Mouse (Mus musculus) adrenal gland (tissue): ENCODE data around the gene Golga2.

Experiments used
- intact Hi-C: fragments of 180-260 bp; cut with DNase I; formaldehyde crosslinking; loops from one replicate; pipeline ENCODE4 v1.15.1; 2025

Golga2 gene

DNA sequence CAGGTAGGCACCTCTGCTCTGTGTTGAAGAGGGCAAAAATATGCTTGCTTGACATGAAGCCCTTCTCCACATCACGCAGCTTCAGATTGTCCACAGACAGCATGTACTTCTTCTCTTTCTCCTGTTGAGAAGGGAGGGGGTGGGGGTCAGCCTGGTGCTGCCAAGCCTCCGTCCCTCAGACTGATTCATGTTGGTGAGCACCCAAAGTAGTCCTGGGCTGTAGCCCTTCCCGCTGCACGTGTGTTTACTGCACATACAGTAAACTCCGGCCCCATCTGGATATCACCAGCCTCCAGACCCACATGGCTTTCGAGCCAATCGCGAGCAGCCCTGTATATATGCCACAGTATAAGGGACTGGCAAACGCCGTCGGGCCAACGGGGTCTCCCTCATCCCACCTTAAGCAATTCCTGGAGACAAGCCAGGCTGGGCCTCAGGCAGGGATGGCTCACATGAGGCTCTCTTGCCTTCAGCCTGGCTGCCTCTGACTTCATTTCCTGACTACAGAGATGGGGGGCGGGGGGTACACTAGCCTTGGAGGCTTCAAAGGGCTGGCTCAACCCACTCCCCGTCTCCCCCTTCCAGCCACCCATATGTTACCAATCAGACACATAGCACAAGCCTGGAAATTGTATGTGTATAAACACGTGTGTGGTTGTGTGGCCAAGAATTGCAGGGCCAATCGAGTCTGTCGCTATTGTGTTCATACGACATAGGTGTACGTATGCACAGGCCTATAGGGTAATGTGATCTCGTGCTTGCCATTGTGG, 29.9 kb downstream of the Golga2 start:
- intact Hi-C loops, result no loop called here

DNA sequence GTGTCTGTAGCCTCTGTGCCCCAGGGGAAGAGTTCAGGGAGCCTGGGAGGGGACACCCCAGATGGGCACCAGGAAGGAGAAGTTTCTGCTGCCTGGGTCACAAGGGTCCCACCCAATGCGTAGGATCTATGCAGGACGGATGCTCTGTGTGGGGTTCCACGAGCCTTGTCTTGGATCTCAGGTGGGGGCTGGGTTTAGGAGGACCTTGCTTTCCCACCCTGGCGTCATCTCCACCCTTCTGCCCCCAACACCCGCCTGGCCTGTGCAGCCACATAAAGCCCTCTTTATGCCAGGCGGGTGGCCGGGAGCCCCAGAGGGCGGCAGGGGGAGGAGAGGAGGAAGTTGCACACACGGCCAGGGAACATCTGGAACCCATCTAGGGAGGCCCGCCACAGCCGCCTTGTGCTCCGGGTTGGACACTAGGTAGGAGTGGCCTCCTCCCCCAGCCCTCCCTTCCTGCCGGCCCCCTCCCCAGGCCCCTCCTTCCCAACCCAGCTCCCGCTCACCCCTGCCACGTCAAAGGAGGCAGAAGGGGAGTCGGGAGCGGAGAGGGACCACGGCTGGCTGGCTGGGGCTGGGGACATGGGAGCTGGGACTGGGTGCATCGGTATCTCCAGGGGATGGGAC, 30.7 kb downstream of the Golga2 start:
- intact Hi-C loops, result no loop called here

DNA sequence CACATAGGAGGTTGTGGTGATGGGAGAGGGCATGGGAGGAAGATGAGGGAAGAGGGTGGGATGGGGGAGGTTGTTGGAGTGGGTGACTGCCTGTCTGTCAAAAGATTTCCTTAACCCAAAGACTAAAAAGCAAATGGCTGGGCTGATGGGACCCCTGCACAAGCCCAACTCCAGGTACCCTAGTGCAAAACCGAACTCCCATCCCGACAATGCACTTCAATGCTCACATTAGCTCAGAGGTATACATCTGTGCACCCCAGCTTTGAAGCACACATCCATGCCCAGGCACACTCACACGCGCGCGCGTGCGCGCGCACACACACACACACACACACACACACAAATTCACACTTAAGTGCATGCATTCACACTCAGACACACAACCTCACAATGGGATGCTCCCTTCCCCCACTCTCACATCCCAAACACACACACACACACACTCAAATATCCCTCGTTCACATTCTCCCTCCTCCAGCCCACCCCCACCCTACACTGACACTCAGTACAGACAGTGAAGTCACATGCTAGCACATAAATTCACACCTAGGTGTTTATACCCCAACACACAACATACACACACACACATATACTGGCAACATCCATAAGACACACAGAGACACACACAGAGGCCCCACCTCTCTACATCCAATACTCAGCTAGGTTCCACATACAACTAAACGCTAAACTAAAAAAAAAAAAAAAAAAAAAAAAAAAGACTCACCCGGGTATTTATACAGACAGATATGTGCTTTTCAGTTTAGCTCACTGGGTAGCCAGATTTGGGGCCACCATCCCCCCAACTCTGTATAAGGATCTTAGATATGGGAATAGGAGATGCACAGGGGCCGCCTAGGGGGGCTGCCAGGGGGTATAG, 31.8 kb downstream of the Golga2 start:
- intact Hi-C loops, result no loop called here

DNA sequence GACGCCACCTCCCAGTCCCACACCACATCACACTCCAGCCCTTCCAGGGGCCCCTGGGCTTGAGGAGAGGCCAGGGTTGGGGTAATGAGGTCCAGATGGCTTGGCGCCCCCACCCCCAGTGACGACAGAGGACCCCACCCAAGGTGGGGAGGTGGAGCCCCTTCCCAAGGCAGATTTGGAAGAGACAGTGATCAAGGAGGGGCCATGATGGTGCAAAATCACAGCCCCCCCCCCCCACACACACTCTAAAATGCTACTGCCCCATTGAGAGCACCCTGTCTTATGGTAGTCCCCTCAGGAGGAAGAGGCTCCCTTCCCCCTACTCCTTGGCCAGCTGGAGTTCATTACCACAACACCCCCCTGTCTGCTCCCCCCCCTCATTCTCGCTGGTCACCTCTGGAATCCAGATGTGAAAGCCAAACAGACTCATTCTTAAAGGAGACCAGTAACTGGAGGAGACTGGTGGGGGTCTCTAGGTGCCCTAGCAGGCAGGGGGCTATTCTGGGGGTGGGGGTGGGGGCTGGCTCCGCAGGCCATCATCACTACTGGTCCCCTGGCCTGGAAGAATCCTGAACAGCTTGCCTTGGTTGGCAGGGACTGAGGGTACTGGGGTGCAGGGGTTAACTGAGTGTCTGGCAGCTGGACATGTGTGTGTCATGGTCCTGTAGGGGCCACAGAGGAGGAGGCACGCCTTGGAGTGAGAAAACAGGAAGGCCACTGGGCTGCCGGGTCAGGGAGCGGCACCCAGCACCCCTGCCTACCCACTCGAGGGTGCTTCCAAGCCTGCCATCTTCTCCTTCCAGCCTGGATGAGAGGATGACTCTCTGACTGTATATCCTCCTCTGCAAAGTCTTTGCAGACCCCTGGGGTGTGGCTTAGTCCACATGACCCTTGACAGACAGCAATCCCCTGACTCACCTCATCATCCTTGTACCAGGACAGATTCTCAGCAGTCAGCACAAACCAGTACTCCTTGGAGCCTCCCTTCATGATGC, 32.7 kb downstream of the Golga2 start:
- intact Hi-C loops, result no loop called here

DNA sequence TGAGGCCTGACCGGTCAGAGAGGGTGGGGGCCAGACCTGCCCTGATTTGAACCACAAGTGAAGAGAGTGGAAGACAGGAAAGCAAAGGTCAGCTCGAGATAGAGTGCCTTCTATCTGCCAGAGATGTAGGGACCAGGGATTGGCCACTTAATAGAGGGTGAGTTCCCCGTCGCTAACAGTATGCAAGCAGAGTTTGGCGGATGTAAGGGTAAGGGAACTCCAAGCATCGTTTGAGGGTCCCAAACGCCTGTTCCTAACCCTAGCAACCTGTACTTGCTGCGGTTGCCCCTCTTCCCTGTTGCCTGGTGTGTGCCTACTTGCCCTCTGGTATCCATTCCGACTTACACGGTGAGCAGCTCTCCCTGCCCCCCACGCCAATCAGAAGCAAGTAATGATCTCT, 33.5 kb downstream of the Golga2 start:
- intact Hi-C loops, result no loop called here

DNA sequence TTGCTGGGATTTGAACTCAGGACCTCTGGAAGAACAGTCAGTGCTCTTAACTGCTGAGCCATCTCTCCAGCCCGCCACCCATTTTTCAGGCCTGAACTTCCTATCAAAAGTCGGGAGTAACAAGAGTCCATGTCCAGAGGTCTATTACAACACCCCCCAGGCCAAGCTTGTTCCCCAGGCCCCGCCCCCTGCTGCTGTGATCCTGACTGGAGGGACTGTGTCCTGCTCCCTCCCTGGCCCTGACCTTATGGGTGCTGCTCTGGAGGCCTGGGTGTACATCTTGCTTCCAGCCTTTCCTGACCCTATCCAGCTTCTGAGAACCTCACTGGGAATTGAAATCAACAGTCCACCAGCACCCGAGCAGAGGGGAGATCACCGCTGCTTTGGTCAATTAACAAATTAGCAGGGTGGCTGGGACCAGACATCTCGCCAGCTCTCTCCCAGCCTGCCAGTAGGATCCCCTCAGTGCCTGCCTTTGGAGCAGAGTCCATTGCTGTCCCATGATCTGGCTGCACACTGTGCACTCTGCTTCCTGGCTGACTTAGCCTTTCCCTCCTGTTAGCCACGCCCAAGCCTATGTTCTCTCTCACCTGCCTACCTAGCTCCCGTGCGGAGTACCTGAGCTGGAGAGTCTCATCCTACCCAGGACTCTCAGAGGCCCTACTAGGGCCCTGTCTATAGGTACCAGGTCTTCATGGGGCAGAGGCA, 34.6 kb downstream of the Golga2 start:
- intact Hi-C loops, result no loop called here

DNA sequence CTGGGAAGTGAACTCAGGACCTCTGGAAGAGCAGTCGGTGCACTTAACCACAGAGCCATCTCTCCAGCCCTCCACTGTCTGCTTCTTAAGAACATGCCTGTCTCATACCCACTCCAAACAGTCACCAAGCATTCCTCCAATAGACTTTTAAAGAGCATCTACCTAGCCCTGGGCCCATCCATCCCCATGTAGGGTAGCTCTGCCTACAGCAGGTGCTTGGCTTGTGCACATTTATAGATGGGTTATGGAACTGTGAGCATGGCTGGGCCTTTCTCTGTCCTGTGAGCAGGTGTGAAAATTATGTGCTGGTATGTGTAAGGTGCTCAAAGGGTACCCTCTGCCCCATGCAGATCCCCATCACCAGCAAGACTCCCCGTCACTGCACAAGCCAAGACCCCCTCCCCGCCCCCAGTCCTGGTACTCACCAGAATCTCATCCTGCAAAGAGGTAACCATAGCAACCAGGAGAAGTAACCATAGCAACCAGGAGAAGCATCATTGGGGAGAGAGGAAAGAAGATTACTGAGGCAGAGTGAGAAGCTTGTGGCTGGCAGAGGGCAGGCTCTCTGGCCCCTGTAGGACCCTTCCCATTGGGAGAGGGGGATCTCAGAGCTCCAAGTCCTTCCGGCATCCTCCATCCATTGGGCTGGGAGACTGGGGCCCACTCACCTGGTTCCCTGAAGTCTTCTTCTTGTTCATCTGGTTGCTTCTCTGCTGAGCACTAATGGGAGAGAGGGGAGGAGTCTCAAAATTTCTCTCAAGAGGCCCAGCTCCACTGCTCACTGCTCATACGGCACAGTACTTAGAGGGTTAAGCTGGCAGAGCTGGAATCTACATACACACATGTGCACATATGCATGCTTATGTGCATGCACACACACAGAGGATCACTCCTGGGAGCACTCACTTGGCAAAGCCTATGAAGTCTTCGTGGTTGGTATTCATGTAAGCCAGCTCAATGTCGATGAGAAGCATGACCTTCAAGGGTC, 35.9 kb downstream of the Golga2 start:
- intact Hi-C loops, result no loop called here

DNA sequence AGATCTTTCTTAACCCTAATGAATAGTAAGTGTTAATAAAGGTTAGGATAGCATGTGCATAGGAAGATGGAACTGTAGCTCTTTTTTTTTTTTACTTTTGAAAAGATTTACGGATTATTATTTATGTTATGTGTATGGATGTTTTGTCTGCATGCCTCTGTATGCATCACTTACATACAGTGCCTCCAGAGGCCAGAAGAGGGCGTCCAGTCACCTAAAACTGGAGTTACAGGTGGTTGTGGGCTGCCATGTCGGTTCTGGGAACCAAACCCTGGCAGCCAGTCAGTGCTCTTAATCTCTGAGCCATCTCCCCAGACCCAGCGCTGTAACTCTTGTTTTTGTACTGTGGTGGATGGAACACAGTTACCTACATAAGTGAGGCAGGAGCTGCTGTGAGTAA, 37.1 kb downstream of the Golga2 start:
- intact Hi-C loops, result no loop called here

DNA sequence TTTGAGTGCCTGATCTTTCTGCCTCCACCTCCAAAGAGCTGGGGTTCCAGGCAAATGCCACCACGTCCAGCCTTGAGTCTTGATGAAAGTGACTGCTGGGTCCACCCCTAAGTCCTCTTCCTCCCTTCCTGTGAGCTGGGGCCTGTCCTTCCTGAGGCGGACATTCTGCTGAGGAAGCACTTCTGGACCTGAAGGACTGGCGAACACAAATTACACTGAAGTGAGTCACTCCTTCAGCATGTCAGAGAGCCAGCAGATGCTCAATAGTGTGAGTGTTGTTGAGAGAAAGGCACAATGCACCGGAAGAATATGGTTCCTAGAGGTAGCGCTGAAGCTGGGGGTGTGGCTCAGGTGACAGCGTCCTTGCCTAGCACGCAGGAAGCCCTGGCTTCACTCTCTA, 38.2 kb downstream of the Golga2 start:
- intact Hi-C loops, result no loop called here

DNA sequence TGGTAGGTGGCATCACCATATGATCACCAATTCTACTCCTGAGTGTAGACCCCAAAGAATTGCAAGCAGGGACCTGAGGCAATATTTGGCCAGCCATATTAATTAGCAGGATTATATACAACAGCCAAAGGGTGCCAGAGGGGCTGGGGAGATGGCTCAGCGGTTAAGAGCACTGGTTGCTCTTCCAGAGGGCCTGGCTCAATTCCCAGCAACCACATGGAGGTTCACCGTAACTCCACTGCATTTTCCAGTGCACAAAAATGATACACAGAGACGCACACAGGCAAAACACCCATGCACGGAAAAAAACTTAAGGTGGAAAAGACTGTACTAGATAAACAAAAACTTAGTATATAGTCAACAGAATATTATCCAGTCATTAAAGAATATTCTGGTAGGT, 40.0 kb downstream of the Golga2 start:
- intact Hi-C loops, result no loop called here

DNA sequence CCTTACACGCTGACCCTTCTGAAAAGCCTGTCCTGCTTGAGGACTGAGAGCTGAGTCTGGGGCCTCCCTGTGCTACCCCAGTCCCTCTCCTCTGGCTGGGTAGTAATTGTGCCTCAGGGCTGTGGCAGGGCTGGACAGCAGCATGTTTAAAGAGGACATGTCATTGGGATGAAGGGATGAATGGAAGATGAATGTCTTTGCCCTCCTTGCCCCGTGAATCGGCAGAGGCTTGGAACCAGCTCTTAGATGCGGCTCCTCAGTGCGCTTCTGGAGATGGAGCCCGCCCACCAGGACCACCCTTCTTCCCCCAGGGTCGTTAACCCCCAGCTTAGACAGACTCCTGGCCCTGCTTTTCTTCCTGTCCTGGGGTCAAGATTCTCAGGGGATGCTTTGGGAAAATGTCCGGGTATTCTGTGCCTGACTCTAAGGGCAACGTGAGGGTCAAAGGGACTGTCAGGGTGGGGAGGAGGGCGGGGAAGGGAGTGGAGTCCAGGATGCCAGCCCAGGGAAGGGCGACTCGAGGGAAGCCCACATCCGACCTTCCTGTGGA, 41.8 kb downstream of the Golga2 start:
- intact Hi-C loops, result no loop called here

DNA sequence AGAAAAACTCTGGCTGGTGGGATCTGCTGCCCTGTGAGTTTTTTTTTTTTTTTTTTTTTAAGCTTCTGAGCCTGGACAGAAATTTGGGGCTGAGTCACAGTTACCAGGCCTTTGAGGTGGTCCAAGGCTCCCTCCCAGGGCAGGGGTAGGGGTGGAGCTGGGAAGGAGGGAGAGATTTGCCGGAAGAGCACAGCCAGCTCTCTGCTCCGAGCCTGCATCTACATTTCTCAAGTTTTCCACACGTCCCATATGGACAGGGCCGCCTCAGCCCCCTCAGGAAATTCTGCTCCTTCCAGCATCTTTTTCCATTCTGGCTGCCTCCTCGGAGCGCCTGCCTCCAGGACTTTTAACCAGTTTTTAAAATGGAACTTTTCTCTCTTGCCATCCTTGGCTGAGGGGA, 42.3 kb downstream of the Golga2 start:
- intact Hi-C loops, result no loop called here

DNA sequence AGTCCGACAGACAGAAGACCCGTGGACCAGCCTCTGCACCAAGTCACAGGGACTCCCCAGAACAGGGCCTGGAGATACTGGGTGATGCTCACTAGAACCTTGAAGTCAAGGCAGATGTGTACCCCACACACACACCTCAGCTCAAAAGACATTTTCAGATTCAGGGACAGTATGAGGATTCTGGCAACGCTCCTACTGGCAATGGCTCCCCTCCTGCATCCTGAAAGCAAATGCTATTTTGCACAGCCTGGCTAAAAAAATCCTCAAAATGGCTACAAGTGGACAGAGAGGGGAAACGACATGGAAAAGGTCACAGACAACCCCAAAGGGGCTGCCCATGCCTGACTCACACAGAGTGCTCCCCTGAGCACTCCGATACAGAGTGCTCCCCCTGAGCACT, 45.0 kb downstream of the Golga2 start:
- intact Hi-C loops, result no loop called here

DNA sequence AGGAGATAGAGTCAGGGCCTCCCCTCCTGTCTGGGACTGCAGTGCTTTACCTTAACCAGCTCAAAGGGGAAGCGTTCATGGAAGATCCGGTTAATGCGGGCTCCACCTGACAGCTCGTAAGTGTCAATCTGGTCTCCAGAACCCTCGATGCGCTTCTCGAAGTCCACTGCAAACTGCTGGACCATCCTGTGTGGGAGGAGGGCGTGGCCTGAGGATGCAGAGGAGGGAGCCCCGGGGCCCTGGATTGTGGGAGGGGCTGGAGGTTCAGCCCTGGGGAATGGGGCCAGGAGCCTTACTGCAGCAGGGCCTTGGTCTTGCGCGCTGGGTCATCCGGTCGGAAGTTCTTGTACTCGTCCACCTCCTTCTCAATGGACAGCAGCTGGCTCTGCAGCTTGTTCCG, 48.7 kb downstream of the Golga2 start:
- intact Hi-C loops, result no loop called here

DNA sequence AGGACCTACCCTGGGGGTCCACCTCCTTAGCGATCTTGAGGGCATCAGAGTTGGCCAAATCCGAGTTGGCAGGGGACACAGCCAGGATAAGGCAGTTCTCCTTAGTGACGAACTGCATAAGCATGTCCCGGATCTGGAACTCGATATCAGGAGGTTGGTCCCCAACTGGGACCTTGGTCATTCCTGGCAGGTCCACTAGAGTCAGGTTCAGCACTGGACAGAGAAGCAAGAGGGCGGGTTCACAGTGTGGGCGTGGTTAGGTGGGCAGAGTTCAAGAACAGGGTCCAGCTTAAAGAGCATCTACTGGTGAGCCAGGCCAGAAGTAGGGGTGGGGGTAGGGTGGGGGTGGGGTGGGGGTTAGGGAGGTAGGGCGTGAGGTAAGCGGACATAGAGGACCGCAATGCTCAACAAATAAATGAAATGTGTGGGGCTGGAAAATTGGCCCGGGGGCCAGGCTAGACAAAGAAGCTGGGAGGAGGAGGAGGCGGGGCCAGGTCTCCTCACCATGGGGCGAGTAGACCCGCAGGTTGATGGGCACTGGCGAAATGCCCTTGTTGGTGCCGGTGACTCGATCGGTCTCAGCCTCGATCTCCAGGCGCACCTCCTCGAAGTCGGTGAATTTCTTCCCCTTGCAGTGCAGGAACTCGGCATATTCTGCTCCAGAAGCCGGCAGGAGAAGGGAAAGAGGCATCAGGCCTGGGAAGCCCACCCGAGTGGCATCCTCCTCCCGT, 52.9 kb downstream of the Golga2 start:
- intact Hi-C loops, result no loop called here

DNA sequence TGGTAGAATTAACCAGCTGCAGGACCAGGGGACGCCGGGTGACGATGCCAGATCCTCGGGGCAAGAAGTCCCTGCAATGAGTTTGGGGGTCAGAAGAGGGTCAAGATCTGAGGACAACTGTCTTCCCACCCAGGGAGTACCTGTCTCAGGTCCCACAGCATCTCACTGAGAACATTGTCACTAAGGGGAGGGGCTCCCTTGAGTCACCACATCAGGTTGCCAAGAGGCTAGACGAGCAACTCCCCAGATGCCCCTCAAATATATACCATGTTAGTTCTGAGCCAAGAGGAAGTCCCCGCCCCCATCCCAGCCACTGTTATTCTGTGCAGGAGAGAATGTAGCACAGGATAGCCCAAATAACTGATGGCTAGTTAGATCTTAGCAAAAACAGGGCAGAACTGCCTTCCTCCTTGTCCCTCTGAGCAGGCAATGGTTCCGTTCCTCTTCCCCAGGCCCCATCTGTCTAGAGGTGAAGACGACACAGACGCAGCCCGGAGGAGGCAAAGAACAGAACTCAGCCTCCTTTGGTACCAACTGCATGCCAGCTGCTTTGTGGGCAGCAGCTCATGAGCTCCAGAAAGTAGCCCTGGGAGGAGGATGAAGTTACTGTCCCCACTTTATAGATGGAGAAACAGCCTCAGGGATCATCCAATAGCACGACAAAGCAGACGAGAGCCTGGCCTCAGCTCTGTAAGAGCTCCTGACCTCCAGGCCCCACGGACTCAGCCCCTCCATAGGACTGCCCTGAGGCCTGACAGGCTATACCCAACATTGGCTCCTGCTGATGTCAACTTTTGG, 53.9 kb downstream of the Golga2 start:
- intact Hi-C loops, result no loop called here

DNA sequence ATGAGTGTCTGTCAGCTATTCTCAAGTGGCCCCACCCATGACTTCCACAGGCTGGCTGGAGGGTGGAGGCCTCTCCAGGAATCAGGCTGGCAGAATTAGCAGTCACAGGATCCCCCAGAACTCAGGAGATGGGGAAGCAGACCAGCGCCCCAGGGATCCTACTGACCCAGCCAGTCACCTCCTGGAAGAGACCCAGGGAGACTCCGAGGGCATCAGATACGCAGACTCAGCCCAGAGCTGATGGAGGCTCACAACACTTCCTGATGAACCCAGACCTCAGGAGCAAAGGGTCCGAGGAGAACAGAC, 54.4 kb downstream of the Golga2 start:
- intact Hi-C loops, result no loop called here

DNA sequence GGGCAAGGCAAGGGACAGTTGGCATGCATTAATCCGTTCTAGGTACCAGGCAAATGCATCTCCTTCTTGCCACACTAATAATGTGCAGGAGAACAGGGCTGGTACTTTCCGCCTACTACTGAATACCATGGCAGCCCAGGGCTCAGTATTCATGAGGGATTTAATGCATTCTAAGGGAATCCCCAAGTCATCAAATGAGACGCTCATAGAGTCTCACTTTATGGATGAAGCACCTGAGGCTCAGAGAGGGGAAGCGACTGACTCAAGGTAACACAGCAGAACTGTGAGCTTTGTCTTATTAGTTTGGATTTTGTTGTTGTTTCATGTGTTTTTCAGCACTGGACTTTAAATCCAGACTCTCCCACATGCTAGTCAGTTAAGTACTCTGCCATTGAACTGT, 54.9 kb downstream of the Golga2 start:
- intact Hi-C loops, result no loop called here
